Mouse (Mus musculus): ENCODE results near the gene AU015836. TPM values are rescaled to one million over a fixed set of nuclear protein-coding genes. Genes with fewer than 3 reads are reported as not detected.

Gene AU015836
- total RNA-seq (2014; rRNA removed) (not detected in 2 replicates), polyA plus RNA-seq (2015; fragmentation: Nextera tagmentation; extraction: Ambion mirVana) (not detected in 2 replicates)

- DNase-seq (no peak), ATAC-seq (no peak)
- Histone ChIP-seq H3K9me3 (ENCODE audit: low read length) (no peaks in the 10 kb centered on the region), H3K27ac (ENCODE audit: low read depth, low read length) (no peak within 1 kb of the TSS), H3K4me2 (ENCODE audit: low read depth) (no peak within 1 kb of the TSS), H3K9ac (no peak within 1 kb of the TSS), H3K4me1 (ENCODE audit: insufficient read depth) (no peaks in the 10 kb centered on the region), H3K4me3 (ENCODE audit: low read depth, low read length) (no peak within 1 kb of the TSS), H3K36me3 (ENCODE audit: insufficient read depth) (no peaks in the 10 kb centered on the region), H3K27me3 (ENCODE audit: insufficient read depth, low read length) (no peaks in the 10 kb centered on the region)
- WGBS: 65% methylated on average over 14 of the region's 14 CpGs
- no peak for TF ChIP-seq CTCF (IDR thresholded peaks at IDR 0.05; ENCODE audit: low read depth)
Observed at GRCm38 (mm10) chrX:93968444-93968843, at the start of gene AU015836. AU015836 (plus strand) TSS chrX:93968659.

GRCm38 (mm10) chrX:93919017-93919416 is 49.4 kb upstream of the AU015836 start:
- WGBS: 46% methylated on average over 3 of the region's 3 CpGs
- no peak overlapping the region for H3K27ac ChIP-seq (ENCODE audit: low read depth, low read length)
- DNase-seq: no peak

GRCm38 (mm10) chrX:93928379-93928778 is 40.1 kb upstream of the AU015836 start:
- no peak for TF ChIP-seq CTCF (IDR thresholded peaks at IDR 0.05; ENCODE audit: low read depth)
- ATAC-seq (no peak), DNase-seq (no peak)
- Histone ChIP-seq H3K9me3 (ENCODE audit: low read length) (no peaks in the 10 kb centered on the region), H3K36me3 (ENCODE audit: insufficient read depth) (no peaks in the 10 kb centered on the region), H3K9ac (no peak overlapping the region), H3K4me3 (ENCODE audit: low read depth, low read length) (no peak overlapping the region), H3K27me3 (ENCODE audit: insufficient read depth, low read length) (no peaks in the 10 kb centered on the region), H3K4me1 (ENCODE audit: insufficient read depth) (no peaks in the 10 kb centered on the region), H3K4me2 (ENCODE audit: low read depth) (no peak overlapping the region), H3K27ac (ENCODE audit: low read depth, low read length) (no peak overlapping the region)
- WGBS: 93% methylated on average over 3 of the region's 3 CpGs

More at GRCm38 (mm10) chrX:93919017-93919416, 49.4 kb upstream of the AU015836 start:
- Histone ChIP-seq H3K9me3 (ENCODE audit: low read length) (0 out of 2 replicates have a peak, but pooled peaks cover 3% of the 10 kb centered on the region), H3K27me3 (ENCODE audit: insufficient read depth, low read length) (no peaks in the 10 kb centered on the region), H3K4me3 (ENCODE audit: low read depth, low read length) (no peak overlapping the region), H3K4me2 (ENCODE audit: low read depth) (no peak overlapping the region), H3K36me3 (ENCODE audit: insufficient read depth) (no peaks in the 10 kb centered on the region), H3K4me1 (ENCODE audit: insufficient read depth) (no peaks in the 10 kb centered on the region), H3K9ac (no peak overlapping the region)
- no peak for TF ChIP-seq CTCF (IDR thresholded peaks at IDR 0.05; ENCODE audit: low read depth)
- ATAC-seq: no peak

- Histone ChIP-seq H3K9ac (no peak overlapping the region), H3K36me3 (ENCODE audit: insufficient read depth) (no peaks in the 10 kb centered on the region), H3K4me3 (ENCODE audit: low read depth, low read length) (no peak overlapping the region), H3K9me3 (ENCODE audit: low read length) (no peaks in the 10 kb centered on the region), H3K27me3 (ENCODE audit: insufficient read depth, low read length) (no peaks in the 10 kb centered on the region), H3K4me1 (ENCODE audit: insufficient read depth) (no peaks in the 10 kb centered on the region), H3K4me2 (ENCODE audit: low read depth) (no peak overlapping the region), H3K27ac (ENCODE audit: low read depth, low read length) (no peak overlapping the region)
- ATAC-seq: no peak
- 78% methylated on average over 1 of the region's 1 CpGs for WGBS
- no peak for TF ChIP-seq CTCF (IDR thresholded peaks at IDR 0.05; ENCODE audit: low read depth)
- no peak for DNase-seq
Observed at GRCm38 (mm10) chrX:93928794-93929193, 39.7 kb upstream of the AU015836 start.

GRCm38 (mm10) chrX:93931694-93932093 is 36.8 kb upstream of the AU015836 start:
- no peak for ATAC-seq
- whole genome bisulfite sequencing: 92% methylated on average over 3 of the region's 3 CpGs

GRCm38 (mm10) chrX:93956727-93957126 is 11.7 kb upstream of the AU015836 start:
- TF ChIP-seq CTCF (IDR thresholded peaks at IDR 0.05; ENCODE audit: low read depth): peak; percentile 60
- Histone ChIP-seq H3K27ac (ENCODE audit: low read depth, low read length) (no peak overlapping the region), H3K4me2 (ENCODE audit: low read depth) (no peak overlapping the region), H3K36me3 (ENCODE audit: insufficient read depth) (no peaks in the 10 kb centered on the region), H3K4me3 (ENCODE audit: low read depth, low read length) (no peak overlapping the region), H3K4me1 (ENCODE audit: insufficient read depth) (no peaks in the 10 kb centered on the region), H3K27me3 (ENCODE audit: insufficient read depth, low read length) (no peaks in the 10 kb centered on the region), H3K9me3 (ENCODE audit: low read length) (no peaks in the 10 kb centered on the region), H3K9ac (no peak overlapping the region)
- WGBS: 44% methylated on average over 1 of the region's 1 CpGs
- DNase-seq (peak; percentile 47), ATAC-seq (peak; percentile 83)

More at GRCm38 (mm10) chrX:93931694-93932093, 36.8 kb upstream of the AU015836 start:
- TF ChIP-seq CTCF (IDR thresholded peaks at IDR 0.05; ENCODE audit: low read depth): no peak
- H3K36me3 ChIP-seq (ENCODE audit: insufficient read depth): no peaks in the 10 kb centered on the region
- no peaks in the 10 kb centered on the region for H3K4me1 ChIP-seq (ENCODE audit: insufficient read depth)
- no peak overlapping the region for H3K9ac ChIP-seq
- no peak overlapping the region for H3K4me2 ChIP-seq (ENCODE audit: low read depth)
- no peak for DNase-seq
- no peak overlapping the region for H3K27ac ChIP-seq (ENCODE audit: low read depth, low read length)
- H3K27me3 ChIP-seq (ENCODE audit: insufficient read depth, low read length): no peaks in the 10 kb centered on the region
- H3K4me3 ChIP-seq (ENCODE audit: low read depth, low read length): no peak overlapping the region
- no peaks in the 10 kb centered on the region for H3K9me3 ChIP-seq (ENCODE audit: low read length)

- H3K9me3 ChIP-seq (ENCODE audit: low read length): no peaks in the 10 kb centered on the region
- H3K4me2 ChIP-seq (ENCODE audit: low read depth): no peak overlapping the region
- WGBS: 77% methylated on average over 3 of the region's 3 CpGs
- DNase-seq (no peak), ATAC-seq (no peak)
- no peak overlapping the region for H3K9ac ChIP-seq
- no peaks in the 10 kb centered on the region for H3K36me3 ChIP-seq (ENCODE audit: insufficient read depth)
- no peak overlapping the region for H3K4me3 ChIP-seq (ENCODE audit: low read depth, low read length)
- no peaks in the 10 kb centered on the region for H3K4me1 ChIP-seq (ENCODE audit: insufficient read depth)
- H3K27me3 ChIP-seq (ENCODE audit: insufficient read depth, low read length): no peaks in the 10 kb centered on the region
- TF ChIP-seq CTCF (IDR thresholded peaks at IDR 0.05; ENCODE audit: low read depth): no peak
- no peak overlapping the region for H3K27ac ChIP-seq (ENCODE audit: low read depth, low read length)
Observed at GRCm38 (mm10) chrX:93958502-93958901, 10.0 kb upstream of the AU015836 start.
